Mouse (Mus musculus) sigmoid colon, adult 10 weeks (tissue): ENCODE data around the gene Foxj1. TPM values are rescaled to one million over a fixed set of nuclear protein-coding genes. Genes with fewer than 3 reads are reported as not detected.

Experiments
- polyA plus RNA-seq: library from polyadenylated mRNA; stranded (reverse); fragments of 350-450 nt; fragmentation: Illumina TruSeq; extraction: RNeasy Lipid Tissue Mini Kit (QIAGEN cat#74804); gene quantifications from one replicate; pipeline ENCODE4 v1.2.3, GENCODE M21; 2014; ENCODE audit warnings: low read depth, low replicate concordance

The Foxj1 gene
- not detected for polyA plus RNA-seq

DNA sequence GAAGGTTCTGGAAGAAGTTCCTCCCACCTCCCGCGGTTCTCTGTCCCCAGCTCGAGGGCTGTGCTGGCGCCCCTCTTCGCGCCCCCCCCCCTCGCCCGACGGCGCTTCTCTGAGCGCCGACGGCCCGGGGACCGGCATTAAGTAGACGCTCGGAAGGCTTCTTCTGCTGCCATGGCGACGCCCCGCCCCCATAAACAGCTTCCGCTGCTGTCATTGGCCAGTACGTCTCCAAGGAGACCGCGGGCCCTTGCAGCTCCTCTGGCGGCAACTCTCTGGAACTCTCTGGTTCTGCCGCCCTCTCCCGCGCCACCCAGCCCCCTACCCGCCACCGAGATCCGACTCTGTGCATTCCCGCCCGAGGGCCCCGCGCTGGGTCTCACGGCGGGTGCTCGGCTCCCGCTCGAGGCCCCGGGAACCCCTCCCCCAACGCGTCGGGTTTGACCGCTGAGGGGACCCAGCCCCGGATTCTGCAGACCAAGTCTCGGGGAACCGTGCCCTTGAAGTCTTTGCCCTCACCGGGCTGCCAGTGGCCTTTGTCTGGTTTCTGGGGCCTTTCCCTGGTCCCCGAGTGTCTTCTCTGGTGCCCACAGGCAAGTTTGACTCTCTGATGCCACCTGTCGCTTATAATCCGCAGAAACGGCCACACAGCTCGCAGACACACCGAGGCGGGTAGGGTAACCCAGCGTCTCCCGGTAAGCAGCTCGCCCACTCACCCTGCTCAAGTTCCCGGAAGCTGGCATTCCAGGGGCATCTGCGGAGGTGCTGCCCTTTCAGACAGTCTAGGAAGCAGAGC is at the start of gene Foxj1:
Foxj1 (minus strand) TSS at position 156 of the 793 bp plus-strand sequence.

DNA sequence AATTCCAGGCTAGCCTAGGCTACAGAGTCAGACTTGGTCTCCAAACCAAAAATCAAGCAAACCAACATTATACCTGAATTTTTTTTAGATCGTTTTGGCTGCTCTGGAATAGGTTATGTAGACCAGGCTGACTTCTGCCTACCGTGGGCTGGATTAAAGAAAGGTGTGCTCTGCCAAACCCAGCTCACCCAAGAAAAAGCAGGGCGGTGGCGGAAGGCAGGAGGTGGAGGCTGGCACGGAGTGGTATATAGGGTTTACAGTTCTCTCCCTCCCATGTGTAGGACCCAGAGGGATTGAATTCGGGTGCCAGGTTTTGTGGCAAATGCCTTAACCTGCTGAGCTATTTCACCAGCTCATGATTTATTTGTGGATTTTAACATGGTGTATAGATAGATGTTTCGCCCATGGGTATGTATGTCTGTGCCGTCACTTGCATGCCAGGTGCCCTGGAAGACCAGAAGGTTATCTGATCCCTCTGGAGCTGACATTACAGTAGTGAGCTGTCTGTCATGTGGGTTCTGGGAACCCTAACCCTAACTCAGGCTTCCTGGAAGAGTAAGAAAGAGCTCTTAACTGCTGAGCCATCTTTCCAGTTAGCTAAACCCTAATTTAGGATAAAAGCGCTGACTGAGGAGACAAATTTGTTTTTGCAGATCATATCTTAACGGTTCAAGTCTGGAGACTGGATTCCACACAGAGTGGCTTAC is 28.0 kb downstream of the Foxj1 start, which contains the start of gene Exoc7:
Exoc7 (minus strand) TSS at position 215 of the 707 bp plus-strand sequence.

GRCm38 (mm10) chr11:116280751-116281663 is 54.2 kb downstream of the Foxj1 start, which contains the start of gene Galr2:
Galr2 (plus strand) TSS chr11:116280939.

Other genes starting within 250 kb of the Foxj1 start
- gene Wbp2, start 248.4 kb downstream of the Foxj1 start, polyA plus RNA-seq: 15.4 TPM
- 0.28 TPM for gene Trim47, start 208.2 kb downstream of the Foxj1 start, polyA plus RNA-seq
- 6.8 TPM for gene Trim65, start 204.3 kb downstream of the Foxj1 start, polyA plus RNA-seq
- 2.1 TPM for gene Mrpl38, start 196.5 kb downstream of the Foxj1 start, polyA plus RNA-seq
- gene Fbf1, start 167.2 kb downstream of the Foxj1 start, polyA plus RNA-seq: 6.6 TPM
- gene Ten1, start 136.5 kb downstream of the Foxj1 start, polyA plus RNA-seq: 2.0 TPM
- gene Acox1, start 136.4 kb downstream of the Foxj1 start, polyA plus RNA-seq: 174 TPM
- gene Evpl, start 97.3 kb downstream of the Foxj1 start, polyA plus RNA-seq: not detected
- 6.2 TPM for gene Srp68, start 61.2 kb downstream of the Foxj1 start, polyA plus RNA-seq
- not detected for gene Galr2, start 54.5 kb downstream of the Foxj1 start, polyA plus RNA-seq
- 8.8 TPM for gene Exoc7, start 28.2 kb downstream of the Foxj1 start, polyA plus RNA-seq
- 0.76 TPM for gene Rnf157, start 77.6 kb upstream of the Foxj1 start, polyA plus RNA-seq
- 18.4 TPM for gene Ubald2, start 98.7 kb upstream of the Foxj1 start, polyA plus RNA-seq
- gene Qrich2, start 130.8 kb upstream of the Foxj1 start, polyA plus RNA-seq: not detected
- 45.0 TPM for gene Prpsap1, start 158.8 kb upstream of the Foxj1 start, polyA plus RNA-seq
- gene Sphk1, start 195.5 kb upstream of the Foxj1 start, polyA plus RNA-seq: not detected
- 1.8 TPM for gene Ube2o, start 246.0 kb upstream of the Foxj1 start, polyA plus RNA-seq